Mouse (Mus musculus) large intestine, adult 2 months (tissue): Measurements from ENCODE around the gene Gpc3. TPM values are rescaled to one million over a fixed set of nuclear protein-coding genes. Genes with fewer than 3 reads are reported as not detected.
"Not testable (repeated sequence)": the region's sequence is repeated elsewhere in the genome, so short reads cannot be mapped to it uniquely, and the experiment has no call there.

Experiments used
- DNase-seq: peaks from one replicate; pipeline ENCODE4 v3.0.0-alpha.2; 2012; ENCODE audit warnings: low read depth, low spot score
- WGBS: fragments of 180-500 bp; shearing (Covaris S2); methylation state at CpG from one replicate; pipeline ENCODE4 v1.1.7; 2018; 5-methylcytosine and 5-hydroxymethylcytosine counted together
- polyA plus RNA-seq: library from polyadenylated mRNA; depleted of rRNA; stranded (reverse); fragments of >200 nt; gene quantifications from 2 replicates; pipeline ENCODE4 v1.2.3, GENCODE M21; 2012

Gpc3 gene
- polyA plus RNA-seq, 1 experiment: 7.4 TPM

- WGBS: 52% methylated on average over 4 of the region's 4 CpGs
- DNase-seq: no peak
Observed at GRCm38 (mm10) chrX:52320653-52321052, 293.1 kb downstream of the Gpc3 start.

DNA sequence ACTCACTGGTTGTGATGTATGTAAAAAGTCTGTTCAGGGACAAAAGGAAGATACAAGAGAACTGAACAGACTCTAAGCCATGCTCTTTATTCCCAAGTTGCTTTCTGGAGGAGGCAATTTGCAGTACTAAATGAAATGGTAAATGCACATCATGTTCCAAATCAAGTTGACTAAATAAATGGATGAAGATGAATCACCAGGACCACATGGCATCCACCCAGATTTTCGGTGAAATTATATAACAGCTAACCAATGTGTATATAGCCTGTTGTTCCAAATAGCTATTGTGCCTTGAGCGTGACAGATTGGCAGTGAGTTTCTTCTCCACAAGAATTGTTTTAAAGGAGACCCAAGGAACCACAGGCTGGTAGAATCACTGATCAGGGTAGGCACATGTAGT, 302.8 kb downstream of the Gpc3 start:
- 72% methylated on average over 2 of the region's 2 CpGs for WGBS
- no peak for DNase-seq

DNA sequence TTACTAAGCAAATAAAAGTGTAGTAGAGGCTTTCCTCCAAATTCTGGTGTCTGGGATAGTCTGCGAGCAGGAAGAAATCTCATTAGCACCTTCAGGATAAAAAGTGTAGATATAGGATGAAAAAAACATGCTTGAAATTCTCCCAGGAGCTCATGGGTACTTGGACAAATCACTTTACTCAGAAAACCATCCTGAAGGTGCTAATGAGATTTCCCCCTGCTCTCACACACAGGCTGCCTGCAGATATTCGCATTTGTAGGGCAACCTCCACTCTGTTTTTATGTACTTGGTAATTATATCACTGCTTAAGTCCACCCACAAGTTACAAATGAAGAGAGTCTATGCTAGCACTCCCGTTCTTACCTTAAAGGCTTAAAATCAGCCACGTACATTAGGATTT, 308.5 kb downstream of the Gpc3 start:
- DNase-seq: no peak
- WGBS: 91% methylated on average over 4 of the region's 4 CpGs

- 56% methylated on average over 1 of the region's 1 CpGs for WGBS
- DNase-seq: no peak
Observed at GRCm38 (mm10) chrX:52288792-52289191, 325.0 kb downstream of the Gpc3 start.

DNA sequence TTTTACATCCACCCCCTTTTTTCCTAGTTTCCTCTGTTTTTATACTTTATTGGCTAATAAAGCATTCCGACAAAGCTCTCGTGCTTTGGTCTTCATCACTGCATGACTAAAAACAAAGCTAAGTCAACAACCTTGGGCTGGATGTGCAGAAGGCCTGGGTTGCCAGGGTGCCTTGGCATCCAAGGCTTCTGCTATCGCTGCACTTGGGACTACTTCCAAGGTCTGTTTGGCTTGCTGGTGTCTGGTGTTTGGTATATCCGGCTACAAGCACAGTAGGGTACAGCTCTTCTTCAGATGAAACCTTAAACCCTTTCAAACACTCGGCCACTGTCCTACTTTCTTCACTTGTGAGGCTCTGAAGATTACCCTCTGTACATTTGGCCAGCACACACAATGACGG, 325.8 kb downstream of the Gpc3 start:
- no peak for DNase-seq
- 80% methylated on average over 6 of the region's 6 CpGs for WGBS

GRCm38 (mm10) chrX:52282070-52282469, 331.7 kb downstream of the Gpc3 start:
- DNase-seq: no peak
- WGBS: 80% methylated on average over 4 of the region's 4 CpGs

- DNase-seq: no peak
- 76% methylated on average over 6 of the region's 6 CpGs for WGBS
Observed at GRCm38 (mm10) chrX:52281103-52281900, 332.4 kb downstream of the Gpc3 start.

DNA sequence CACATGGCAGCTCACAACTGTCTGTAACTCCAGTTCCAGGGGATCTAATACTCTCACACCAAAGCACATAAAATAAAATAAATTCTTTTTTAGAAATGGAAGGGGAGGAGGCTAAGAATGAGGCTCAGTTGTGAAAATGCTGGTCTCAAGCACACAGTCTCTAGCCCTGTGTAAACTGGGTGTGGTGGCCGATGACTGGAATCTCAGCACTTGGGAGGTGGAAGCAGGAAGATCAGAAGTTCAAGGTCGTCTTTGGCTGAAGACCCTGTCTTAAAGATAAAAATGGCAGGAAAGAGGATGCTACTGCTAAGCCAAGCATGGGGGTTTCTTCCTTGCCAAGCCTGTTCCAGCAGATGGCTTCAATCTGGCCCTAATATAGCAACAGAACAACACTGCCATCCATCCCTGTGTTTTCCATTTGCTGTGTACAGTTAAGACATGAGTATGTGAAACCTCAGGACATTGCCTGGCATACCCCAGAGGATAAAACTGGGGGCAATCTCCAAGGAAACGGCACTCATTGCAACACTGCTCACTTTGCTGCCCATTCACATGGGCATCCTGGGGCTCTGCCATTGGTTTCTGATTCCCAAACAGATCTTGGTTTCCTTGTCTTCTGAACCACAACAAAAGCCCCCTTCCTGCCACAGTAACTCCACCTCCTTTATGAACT, 334.9 kb downstream of the Gpc3 start:
- DNase-seq: no peak
- WGBS: 70% methylated on average over 3 of the region's 3 CpGs

- DNase-seq: no peak
- WGBS: 71% methylated on average over 1 of the region's 1 CpGs
Observed at GRCm38 (mm10) chrX:52277599-52277998, 336.2 kb downstream of the Gpc3 start.

DNA sequence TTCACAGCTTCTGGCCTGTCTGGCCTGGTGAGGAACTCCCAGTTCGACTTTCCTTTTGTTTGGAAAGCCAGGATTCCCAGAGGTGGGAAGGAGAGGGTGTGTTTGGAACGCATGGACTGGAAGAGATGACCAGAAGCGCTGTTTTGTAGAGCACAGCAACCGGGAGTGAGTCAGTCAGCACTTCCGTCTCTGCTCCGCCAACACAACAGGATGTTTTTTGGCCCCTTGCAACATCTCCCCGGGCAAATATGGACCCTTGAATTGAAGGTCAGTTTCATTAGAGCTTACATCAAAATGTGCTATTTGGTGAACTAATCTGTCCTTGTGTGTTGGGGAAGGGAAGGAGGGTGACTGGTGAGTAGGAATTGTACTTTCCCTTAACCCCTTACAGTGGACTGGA, 340.7 kb downstream of the Gpc3 start:
- WGBS: 83% methylated on average over 7 of the region's 7 CpGs
- no peak for DNase-seq

- WGBS: 79% methylated on average over 11 of the region's 11 CpGs
- no peak for DNase-seq
Observed at GRCm38 (mm10) chrX:52261991-52262390, 351.8 kb downstream of the Gpc3 start.

DNA sequence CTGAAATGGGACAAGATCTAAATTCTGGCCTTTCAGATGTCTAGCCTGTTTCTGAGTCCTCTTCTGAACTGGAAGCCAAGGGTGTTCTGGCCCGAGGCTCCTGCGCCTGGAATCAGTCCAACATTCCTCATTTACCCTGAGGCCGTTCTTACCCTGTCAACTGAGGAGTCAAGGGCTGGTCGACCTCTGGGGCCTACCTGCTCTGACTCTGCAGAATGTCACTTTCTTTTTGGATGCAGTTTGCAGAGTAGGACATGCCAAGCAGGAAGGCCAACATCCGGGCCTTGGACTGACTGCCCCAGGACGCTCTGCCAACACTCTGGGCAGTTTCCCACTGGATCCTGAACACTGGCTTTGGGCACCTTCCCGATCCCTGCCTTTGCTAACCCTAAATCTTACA, 352.2 kb downstream of the Gpc3 start:
- 62% methylated on average over 7 of the region's 7 CpGs for WGBS
- DNase-seq: no peak

- not testable (repeated sequence) for DNase-seq
- 67% methylated on average over 1 of the region's 1 CpGs for WGBS
Observed at GRCm38 (mm10) chrX:52259771-52260170, 354.0 kb downstream of the Gpc3 start.

- DNase-seq: no peak
- 83% methylated on average over 1 of the region's 1 CpGs for WGBS
Observed at GRCm38 (mm10) chrX:52254526-52254925, 359.2 kb downstream of the Gpc3 start.

DNA sequence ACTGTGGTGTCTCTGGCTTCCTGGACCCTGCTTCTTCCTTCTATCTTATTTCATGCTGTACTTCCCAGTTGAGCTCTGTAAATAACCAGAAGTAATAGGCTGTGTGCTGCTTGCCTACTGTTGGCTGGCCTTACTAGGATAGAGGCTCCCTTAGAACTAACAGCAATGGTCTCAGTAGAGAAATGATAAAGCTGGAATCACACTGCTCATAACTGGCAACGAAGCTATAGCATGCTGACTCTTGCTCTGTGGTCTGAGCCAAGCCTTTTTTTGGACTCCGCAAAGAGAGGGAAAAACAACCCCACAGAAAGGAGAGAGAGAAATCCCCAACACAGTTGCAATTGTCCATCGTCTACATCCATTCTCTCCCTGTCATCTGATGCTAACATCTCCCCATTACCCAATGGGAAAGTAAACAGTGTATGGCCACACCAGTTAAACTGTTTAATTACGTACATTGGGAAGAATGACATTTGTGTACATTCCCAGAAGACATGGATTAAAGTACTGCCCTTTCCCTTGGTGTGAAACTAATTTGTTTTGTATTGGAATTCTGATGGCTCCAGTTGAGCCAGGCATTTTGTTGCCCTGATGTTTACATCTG, 368.0 kb downstream of the Gpc3 start:
- no peak for DNase-seq
- WGBS: 57% methylated on average over 4 of the region's 4 CpGs

- 93% methylated on average over 4 of the region's 4 CpGs for WGBS
- DNase-seq: no peak
Observed at GRCm38 (mm10) chrX:52237470-52237869, 376.3 kb downstream of the Gpc3 start.

- no peak for DNase-seq
- 79% methylated on average over 7 of the region's 7 CpGs for WGBS
Observed at GRCm38 (mm10) chrX:52231984-52232383, 381.8 kb downstream of the Gpc3 start.

- no peak for DNase-seq
- 62% methylated on average over 4 of the region's 4 CpGs for WGBS
Observed at GRCm38 (mm10) chrX:52230711-52231110, 383.0 kb downstream of the Gpc3 start.
